Mouse (Mus musculus): ENCODE data around the gene Kmt2e. TPM values are rescaled to one million over a fixed set of nuclear protein-coding genes. Genes with fewer than 3 reads are reported as not detected.

Gene Kmt2e
- polyA plus RNA-seq, 1 experiment from 2014 or later: 92.6 TPM

GRCm38 (mm10) chr5:23401999-23402398 lies 32.2 kb upstream of the Kmt2e start:
- no peak for ATAC-seq (replicated peaks; ENCODE audit: insufficient number of reproducible peaks, low FRiP score, low TSS enrichment, low read depth)
- Histone ChIP-seq H3K36me3 (replicated peaks; ENCODE audit: control insufficient read depth, insufficient read depth, low read depth, low read length) (no peaks in the 10 kb centered on the region; the same call in none of the 2 replicates), H3K9me3 (replicated peaks; ENCODE audit: control insufficient read depth, low read length) (no peaks in the 10 kb centered on the region), H3K9ac (replicated peaks; ENCODE audit: low read length) (no peak overlapping the region), H3K4me1 (ENCODE audit: control insufficient read depth, insufficient read depth, low read length) (no peaks in the 10 kb centered on the region), H3K4me2 (ENCODE audit: low read depth, low read length) (no peak overlapping the region), H3K4me3 (ENCODE audit: low read depth, low read length) (no peak overlapping the region), H3K27ac (replicated peaks; ENCODE audit: low read depth, low read length) (no peak overlapping the region), H3K27me3 (ENCODE audit: control insufficient read depth, insufficient read depth, low read length) (no peaks in the 10 kb centered on the region)
- 38% methylated on average over 1 of the region's 2 CpGs for WGBS
- DNase-seq (ENCODE audit: low spot score): no peak

GRCm38 (mm10) chr5:23403161-23403560 lies 31.1 kb upstream of the Kmt2e start:
- H3K27ac ChIP-seq (replicated peaks; ENCODE audit: low read depth, low read length): no peak overlapping the region
- H3K36me3 ChIP-seq (replicated peaks; ENCODE audit: control insufficient read depth, insufficient read depth, low read depth, low read length): no peaks in the 10 kb centered on the region; the same call in 1 of the 2 replicates
- ATAC-seq (replicated peaks; ENCODE audit: insufficient number of reproducible peaks, low FRiP score, low TSS enrichment, low read depth) (no peak), DNase-seq (ENCODE audit: low spot score) (no peak)
- no peaks in the 10 kb centered on the region for H3K4me1 ChIP-seq (ENCODE audit: control insufficient read depth, insufficient read depth, low read length)
- no peak overlapping the region for H3K4me2 ChIP-seq (ENCODE audit: low read depth, low read length)
- H3K4me3 ChIP-seq (ENCODE audit: low read depth, low read length): no peak overlapping the region
- H3K9ac ChIP-seq (replicated peaks; ENCODE audit: low read length): no peak overlapping the region
- 67% methylated on average over 11 of the region's 11 CpGs for WGBS
- H3K27me3 ChIP-seq (ENCODE audit: control insufficient read depth, insufficient read depth, low read length): no peaks in the 10 kb centered on the region
- no peaks in the 10 kb centered on the region for H3K9me3 ChIP-seq (replicated peaks; ENCODE audit: control insufficient read depth, low read length)

- Histone ChIP-seq H3K9ac (replicated peaks; ENCODE audit: low read length) (no peak overlapping the region), H3K4me3 (ENCODE audit: low read depth, low read length) (no peak overlapping the region), H3K36me3 (replicated peaks; ENCODE audit: control insufficient read depth, insufficient read depth, low read depth, low read length) (no peaks in the 10 kb centered on the region; the same call in 1 of the 2 replicates), H3K9me3 (replicated peaks; ENCODE audit: control insufficient read depth, low read length) (no peaks in the 10 kb centered on the region), H3K27ac (replicated peaks; ENCODE audit: low read depth, low read length) (no peak overlapping the region), H3K4me2 (ENCODE audit: low read depth, low read length) (no peak overlapping the region), H3K27me3 (ENCODE audit: control insufficient read depth, insufficient read depth, low read length) (no peaks in the 10 kb centered on the region), H3K4me1 (ENCODE audit: control insufficient read depth, insufficient read depth, low read length) (no peaks in the 10 kb centered on the region)
- WGBS: 90% methylated on average over 12 of the region's 12 CpGs
- ATAC-seq (replicated peaks; ENCODE audit: insufficient number of reproducible peaks, low FRiP score, low TSS enrichment, low read depth) (no peak), DNase-seq (ENCODE audit: low spot score) (no peak)
Measured at GRCm38 (mm10) chr5:23405666-23406404, 28.4 kb upstream of the Kmt2e start.

- Histone ChIP-seq H3K9me3 (replicated peaks; ENCODE audit: control insufficient read depth, low read length) (no peaks in the 10 kb centered on the region), H3K4me2 (ENCODE audit: low read depth, low read length) (no peak overlapping the region), H3K4me1 (ENCODE audit: control insufficient read depth, insufficient read depth, low read length) (no peaks in the 10 kb centered on the region), H3K4me3 (ENCODE audit: low read depth, low read length) (no peak overlapping the region), H3K27me3 (ENCODE audit: control insufficient read depth, insufficient read depth, low read length) (no peaks in the 10 kb centered on the region), H3K9ac (replicated peaks; ENCODE audit: low read length) (no peak overlapping the region), H3K27ac (replicated peaks; ENCODE audit: low read depth, low read length) (no peak overlapping the region), H3K36me3 (replicated peaks; ENCODE audit: control insufficient read depth, insufficient read depth, low read depth, low read length) (no peaks in the 10 kb centered on the region; the same call in 1 of the 2 replicates)
- WGBS: 88% methylated on average over 4 of the region's 4 CpGs
- DNase-seq (ENCODE audit: low spot score) (no peak), ATAC-seq (replicated peaks; ENCODE audit: insufficient number of reproducible peaks, low FRiP score, low TSS enrichment, low read depth) (no peak)
Measured at GRCm38 (mm10) chr5:23406405-23406745, 27.9 kb upstream of the Kmt2e start.

GRCm38 (mm10) chr5:23408106-23408505 lies 26.1 kb upstream of the Kmt2e start:
- 84% methylated on average over 5 of the region's 5 CpGs for WGBS
- no peak for ATAC-seq (replicated peaks; ENCODE audit: insufficient number of reproducible peaks, low FRiP score, low TSS enrichment, low read depth)
- H3K27me3 ChIP-seq (ENCODE audit: control insufficient read depth, insufficient read depth, low read length): no peaks in the 10 kb centered on the region

GRCm38 (mm10) chr5:23410040-23410717 lies 24.1 kb upstream of the Kmt2e start:
- H3K9me3 ChIP-seq (replicated peaks; ENCODE audit: control insufficient read depth, low read length): no peaks in the 10 kb centered on the region
- H3K27me3 ChIP-seq (ENCODE audit: control insufficient read depth, insufficient read depth, low read length): no peaks in the 10 kb centered on the region
- H3K4me1 ChIP-seq (ENCODE audit: control insufficient read depth, insufficient read depth, low read length): no peaks in the 10 kb centered on the region
- H3K9ac ChIP-seq (replicated peaks; ENCODE audit: low read length): no peak overlapping the region
- no peak overlapping the region for H3K4me3 ChIP-seq (ENCODE audit: low read depth, low read length)
- DNase-seq (ENCODE audit: low spot score): no peak
- ATAC-seq (replicated peaks; ENCODE audit: insufficient number of reproducible peaks, low FRiP score, low TSS enrichment, low read depth): no peak
- H3K4me2 ChIP-seq (ENCODE audit: low read depth, low read length): no peak overlapping the region
- H3K27ac ChIP-seq (replicated peaks; ENCODE audit: low read depth, low read length): no peak overlapping the region
- H3K36me3 ChIP-seq (replicated peaks; ENCODE audit: control insufficient read depth, insufficient read depth, low read depth, low read length): no peaks in the 10 kb centered on the region; the same call in 1 of the 2 replicates
- 63% methylated on average over 9 of the region's 9 CpGs for WGBS

More at GRCm38 (mm10) chr5:23408106-23408505, 26.1 kb upstream of the Kmt2e start:
- H3K9ac ChIP-seq (replicated peaks; ENCODE audit: low read length): no peak overlapping the region
- no peak for DNase-seq (ENCODE audit: low spot score)
- H3K9me3 ChIP-seq (replicated peaks; ENCODE audit: control insufficient read depth, low read length): no peaks in the 10 kb centered on the region
- no peak overlapping the region for H3K27ac ChIP-seq (replicated peaks; ENCODE audit: low read depth, low read length)
- no peak overlapping the region for H3K4me3 ChIP-seq (ENCODE audit: low read depth, low read length)
- H3K4me1 ChIP-seq (ENCODE audit: control insufficient read depth, insufficient read depth, low read length): no peaks in the 10 kb centered on the region
- H3K36me3 ChIP-seq (replicated peaks; ENCODE audit: control insufficient read depth, insufficient read depth, low read depth, low read length): no peaks in the 10 kb centered on the region; the same call in 1 of the 2 replicates
- H3K4me2 ChIP-seq (ENCODE audit: low read depth, low read length): no peak overlapping the region

- Histone ChIP-seq H3K27ac (replicated peaks; ENCODE audit: low read depth, low read length) (no peak overlapping the region), H3K9me3 (replicated peaks; ENCODE audit: control insufficient read depth, low read length) (no peaks in the 10 kb centered on the region), H3K36me3 (replicated peaks; ENCODE audit: control insufficient read depth, insufficient read depth, low read depth, low read length) (no peaks in the 10 kb centered on the region; the same call in 1 of the 2 replicates), H3K27me3 (ENCODE audit: control insufficient read depth, insufficient read depth, low read length) (no peaks in the 10 kb centered on the region), H3K4me2 (ENCODE audit: low read depth, low read length) (no peak overlapping the region), H3K4me3 (ENCODE audit: low read depth, low read length) (no peak overlapping the region), H3K9ac (replicated peaks; ENCODE audit: low read length) (no peak overlapping the region), H3K4me1 (ENCODE audit: control insufficient read depth, insufficient read depth, low read length) (no peaks in the 10 kb centered on the region)
- WGBS: 81% methylated on average over 2 of the region's 2 CpGs
- ATAC-seq (replicated peaks; ENCODE audit: insufficient number of reproducible peaks, low FRiP score, low TSS enrichment, low read depth) (no peak), DNase-seq (ENCODE audit: low spot score) (no peak)
Measured at GRCm38 (mm10) chr5:23410718-23411101, 23.5 kb upstream of the Kmt2e start.

GRCm38 (mm10) chr5:23411640-23412039 lies 22.6 kb upstream of the Kmt2e start:
- WGBS: 84% methylated on average over 10 of the region's 10 CpGs
- H3K27ac ChIP-seq (replicated peaks; ENCODE audit: low read depth, low read length): no peak overlapping the region
- DNase-seq (ENCODE audit: low spot score) (no peak), ATAC-seq (replicated peaks; ENCODE audit: insufficient number of reproducible peaks, low FRiP score, low TSS enrichment, low read depth) (no peak)
- no peaks in the 10 kb centered on the region for H3K9me3 ChIP-seq (replicated peaks; ENCODE audit: control insufficient read depth, low read length)
- no peaks in the 10 kb centered on the region; the same call in 1 of the 2 replicates for H3K36me3 ChIP-seq (replicated peaks; ENCODE audit: control insufficient read depth, insufficient read depth, low read depth, low read length)
- H3K4me1 ChIP-seq (ENCODE audit: control insufficient read depth, insufficient read depth, low read length): no peaks in the 10 kb centered on the region
- no peak overlapping the region for H3K4me3 ChIP-seq (ENCODE audit: low read depth, low read length)
- no peak overlapping the region for H3K9ac ChIP-seq (replicated peaks; ENCODE audit: low read length)
- no peak overlapping the region for H3K4me2 ChIP-seq (ENCODE audit: low read depth, low read length)
- H3K27me3 ChIP-seq (ENCODE audit: control insufficient read depth, insufficient read depth, low read length): no peaks in the 10 kb centered on the region

Measured in embryonic facial prominence, embryonic 11.5 days (tissue).